Mouse (Mus musculus) brown adipose tissue, adult 24 weeks (tissue): ENCODE data around the gene Ifi207. TPM values are rescaled to one million over a fixed set of nuclear protein-coding genes. Genes with fewer than 3 reads are reported as not detected.
"Not testable (repeated sequence)": the region's sequence is repeated elsewhere in the genome, so short reads cannot be mapped to it uniquely, and the experiment has no call there.

ENCODE experiments used
- H3K27ac ChIP-seq: fragments of 200-500 bp; replicated peaks from 2 replicates; pipeline ENCODE4 v1.5.1; 2012; ENCODE audit warnings: low read depth, mild to moderate bottlenecking, low read length
- H3K4me1 ChIP-seq: fragments of 200-500 bp; 2 replicates; pipeline ENCODE4 v1.6.1; 2012; ENCODE audit warnings: low read length, mixed read lengths; ENCODE audit not compliant: control insufficient read depth, insufficient read depth, insufficient read length
- H3K4me3 ChIP-seq: fragments of 200-500 bp; 2 replicates; pipeline ENCODE4 v1.5.1; 2012; ENCODE audit warnings: low read depth, mild to moderate bottlenecking, low read length, moderate library complexity; ENCODE audit not compliant: insufficient read depth
- polyA plus RNA-seq: library from polyadenylated mRNA; stranded (reverse); fragments of >200 nt; gene quantifications from 2 replicates; pipeline ENCODE4 v1.2.4, GENCODE M21; 2012; ENCODE audit not compliant: missing spikeins, insufficient read depth, insufficient read length

Ifi207 gene
- polyA plus RNA-seq = 7.1 and 7.6 TPM in 2 replicates

DNA sequence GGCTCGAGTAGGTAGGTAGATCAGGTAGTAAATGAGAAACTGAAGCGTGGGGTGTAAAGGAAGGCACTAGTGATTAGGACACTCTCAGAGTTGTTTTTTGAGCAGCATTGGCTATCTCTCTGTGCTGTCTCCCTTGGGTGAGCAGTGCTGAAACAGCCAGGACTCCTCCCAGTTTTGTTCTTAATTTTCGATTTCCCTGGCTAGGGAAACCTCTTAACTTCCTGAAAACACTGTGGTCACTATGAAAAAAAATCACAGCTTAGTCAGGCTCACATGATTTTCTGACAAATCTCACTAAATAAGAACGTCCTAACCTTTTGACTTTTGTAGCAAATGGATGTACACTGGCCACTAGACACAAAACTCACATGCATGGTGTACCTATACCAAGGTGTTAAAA is at the start of gene Ifi207:
Gene Ifi207 (minus strand): TSS at position 92 of the 400 bp plus-strand sequence.
- Histone ChIP-seq H3K4me3 (peak within 1 kb of the TSS; percentile 66), H3K27ac (peak within 1 kb of the TSS; percentile 89), H3K4me1 (peaks cover 3% of the 10 kb centered on the region; the same call in 1 of the 2 replicates)

GRCm38 (mm10) chr1:173773457-173773856 is 31.9 kb upstream of the Ifi207 start:
- not testable (repeated sequence) for H3K4me1 ChIP-seq, H3K4me3 ChIP-seq, H3K27ac ChIP-seq

DNA sequence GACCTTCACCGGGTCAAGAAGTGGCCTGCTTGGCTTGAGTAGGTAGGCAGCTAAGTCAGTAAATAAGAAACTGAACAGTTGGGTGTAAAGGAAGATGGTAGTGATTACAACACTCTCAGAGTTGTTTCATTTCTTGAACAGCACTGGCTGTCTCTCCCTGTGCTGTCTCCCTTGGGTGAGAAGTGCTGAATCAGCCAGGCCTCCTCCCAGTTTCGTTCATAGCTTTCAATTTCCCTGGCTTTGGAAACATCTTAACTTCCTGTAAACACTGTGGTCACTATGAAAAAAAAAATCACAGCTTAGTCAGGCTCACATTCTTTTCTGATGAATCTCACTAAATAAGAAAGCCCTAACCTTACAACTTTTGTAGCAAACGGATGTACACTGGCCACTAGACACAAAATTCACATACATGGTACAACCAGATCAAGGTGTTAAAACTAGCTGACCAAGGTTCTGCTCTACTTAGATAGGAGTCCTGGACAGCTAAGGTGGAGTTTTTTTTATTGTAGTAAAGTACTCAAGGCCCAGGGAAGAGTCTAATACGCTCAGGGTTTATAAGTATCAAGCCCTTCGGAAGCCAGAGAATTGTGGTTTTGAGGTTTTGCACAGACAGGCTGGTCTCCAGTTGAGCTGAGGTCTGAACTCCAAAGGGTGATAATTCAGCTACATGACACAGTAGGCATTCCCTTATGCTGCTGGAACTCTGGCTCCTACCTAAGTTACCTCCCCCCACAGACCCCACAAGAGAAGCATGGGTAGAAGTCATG is 25.5 kb upstream of the Ifi207 start, which contains the start of gene Ifi204:
Gene Ifi204 (minus strand): TSS at position 96 of the 770 bp plus-strand sequence.
- not testable (repeated sequence) for H3K4me1 ChIP-seq
- peak within 1 kb of the TSS; percentile 78 for H3K27ac ChIP-seq
- peak within 1 kb of the TSS; percentile 41 for H3K4me3 ChIP-seq

GRCm38 (mm10) chr1:173760032-173760431 is 18.5 kb upstream of the Ifi207 start:
- not testable (repeated sequence) for H3K4me1 ChIP-seq, H3K27ac ChIP-seq, H3K4me3 ChIP-seq

DNA sequence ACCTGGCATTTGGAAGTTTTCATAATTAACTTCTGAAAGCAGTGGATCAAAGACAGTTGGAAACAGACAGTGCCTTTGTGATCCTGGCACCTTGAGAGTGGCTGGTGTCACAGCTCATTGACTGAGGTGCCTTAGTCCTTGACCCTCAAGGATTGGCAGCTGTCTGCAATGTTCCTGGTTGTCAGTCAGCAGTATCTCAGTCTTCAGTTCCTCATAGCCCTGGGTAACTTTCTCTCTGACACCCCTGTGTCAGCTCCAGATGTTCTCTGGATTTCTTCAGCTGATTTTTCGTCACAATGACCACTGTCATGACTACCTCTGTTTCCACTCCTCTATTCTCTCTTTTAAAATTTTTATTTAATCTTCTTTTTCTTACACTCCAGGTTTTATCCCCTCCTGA is 715 bp upstream of the Ifi207 start:
- Histone ChIP-seq H3K4me1 (peaks cover 3% of the 10 kb centered on the region; the same call in 1 of the 2 replicates), H3K27ac (peak overlapping the region; percentile 55; the same call in 1 of the 2 replicates), H3K4me3 (no peak overlapping the region)

DNA sequence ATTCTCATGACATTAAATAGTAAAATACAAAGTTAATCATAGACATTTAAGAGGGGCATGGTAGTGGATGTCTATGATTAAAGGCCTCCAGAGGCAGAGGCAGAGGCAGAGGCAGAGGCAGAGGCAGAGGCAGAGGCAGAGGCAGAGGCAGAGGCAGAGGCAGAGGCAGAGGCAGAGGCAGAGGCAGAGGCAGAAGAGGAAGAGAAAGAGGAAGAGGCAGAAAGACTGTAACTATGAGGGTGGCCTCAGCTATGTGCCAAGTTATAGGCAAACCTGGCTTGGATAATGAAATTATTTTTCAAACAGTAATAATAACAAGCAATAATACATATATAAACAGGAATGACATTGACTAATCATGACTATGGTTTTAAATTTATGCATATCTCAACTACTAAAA is 1.0 kb downstream of the Ifi207 start:
- peaks cover 3% of the 10 kb centered on the region; the same call in 1 of the 2 replicates for H3K4me1 ChIP-seq
- H3K27ac ChIP-seq = no peak overlapping the region
- H3K4me3 ChIP-seq = no peak overlapping the region; the same call in 1 of the 2 replicates

DNA sequence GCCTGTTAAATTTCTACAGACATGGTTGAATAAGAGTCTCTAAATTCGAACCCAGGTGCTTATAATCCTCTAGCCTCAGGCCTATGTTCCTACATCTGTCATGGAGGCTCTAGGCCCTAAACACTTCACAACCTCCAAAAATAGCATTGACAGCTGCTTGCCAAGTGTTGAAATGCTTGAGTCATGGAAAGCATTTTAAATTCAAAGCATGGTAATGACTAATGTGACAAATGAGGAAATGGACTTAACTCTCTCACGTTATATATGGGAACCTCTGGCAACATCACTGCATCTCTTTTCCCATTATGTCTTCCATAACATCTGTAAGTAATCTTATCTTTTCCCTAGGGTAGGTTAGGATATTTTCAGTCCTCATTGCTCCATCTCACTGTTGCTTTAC is 4.6 kb downstream of the Ifi207 start:
- Histone ChIP-seq H3K4me3 (no peak overlapping the region), H3K27ac (no peak overlapping the region), H3K4me1 (no peaks in the 10 kb centered on the region)

- not testable (repeated sequence) for H3K4me3 ChIP-seq, H3K4me1 ChIP-seq, H3K27ac ChIP-seq
These were observed 6.5 kb downstream of the Ifi207 start for GRCm38 (mm10) chr1:173735015-173735414.

- H3K27ac ChIP-seq = no peak overlapping the region
- no peaks in the 10 kb centered on the region for H3K4me1 ChIP-seq
- no peak overlapping the region for H3K4me3 ChIP-seq
These were observed 8.3 kb downstream of the Ifi207 start for GRCm38 (mm10) chr1:173733219-173733618.

GRCm38 (mm10) chr1:173694270-173694669 is 47.3 kb downstream of the Ifi207 start:
- Histone ChIP-seq H3K27ac (no peak overlapping the region), H3K4me3 (no peak overlapping the region), H3K4me1 (no peaks in the 10 kb centered on the region)

DNA sequence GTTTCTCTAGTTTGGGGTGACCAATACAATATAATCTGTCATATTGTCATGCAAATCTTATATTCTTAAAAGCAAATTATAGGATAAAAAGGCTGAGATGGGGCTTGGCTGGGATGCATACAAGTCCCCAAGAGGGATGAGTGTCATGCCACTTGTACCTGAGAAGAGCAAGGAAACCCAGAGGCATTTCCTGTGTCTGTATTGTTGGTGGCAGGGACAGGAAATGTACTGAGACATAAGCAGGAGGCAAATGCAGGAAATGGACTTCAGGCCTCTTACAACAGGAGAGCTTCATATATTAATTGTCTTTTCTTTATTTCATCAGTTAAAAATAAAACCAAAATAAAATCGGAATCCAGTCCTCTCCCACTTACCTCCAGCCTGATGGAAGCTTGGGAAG is 62.9 kb downstream of the Ifi207 start:
- not testable (repeated sequence) for H3K4me3 ChIP-seq, H3K4me1 ChIP-seq, H3K27ac ChIP-seq

GRCm38 (mm10) chr1:173673458-173674097 is 68.0 kb downstream of the Ifi207 start, which contains the start of gene Ifi208:
TSS of gene Ifi208 (plus strand) at chr1:173673675.
- H3K4me3 ChIP-seq, H3K27ac ChIP-seq, H3K4me1 ChIP-seq: not testable (repeated sequence)

Other genes with a start within 250 kb of the Ifi207 start
- not detected in 2 replicates for gene Ifi214, start 205.8 kb downstream of the Ifi207 start, polyA plus RNA-seq
- gene Ifi213, start 142.5 kb downstream of the Ifi207 start, polyA plus RNA-seq = 1.3 TPM in 1 of 2 replicates, not detected in the other
- gene Ifi209, start 110.8 kb downstream of the Ifi207 start, polyA plus RNA-seq = 0.75 and 2.0 TPM in 2 replicates
- 1.1 TPM in 1 of 2 replicates, not detected in the other for gene Ifi208, start 68.1 kb downstream of the Ifi207 start, polyA plus RNA-seq
- gene Ifi204, start 25.2 kb upstream of the Ifi207 start, polyA plus RNA-seq = 8.9 and 9.4 TPM in 2 replicates
- gene Ifi211, start 171.3 kb upstream of the Ifi207 start, polyA plus RNA-seq = 5.4 and 7.4 TPM in 2 replicates
- 11.4 and 18.7 TPM in 2 replicates for gene Mndal, start 200.7 kb upstream of the Ifi207 start, polyA plus RNA-seq
- 13.0 and 14.2 TPM in 2 replicates for gene Ifi203, start 200.9 kb upstream of the Ifi207 start, polyA plus RNA-seq
- gene Ifi202b, start 241.0 kb upstream of the Ifi207 start, polyA plus RNA-seq = not detected in 2 replicates